Mouse (Mus musculus) megakaryocyte progenitor cell, adult 5-6 weeks (primary cell): ENCODE measurements around the gene Adam1a. TPM values are rescaled to one million over a fixed set of nuclear protein-coding genes. Genes with fewer than 3 reads are reported as not detected.
A peak's percentile ranks its signal among the peaks of the same experiment; 100 is the strongest.

Experiments used
- ATAC-seq: replicated peaks from 2 replicates; pipeline ENCODE4 v1.8.0; 2016; ENCODE audit warnings: mild to moderate bottlenecking, moderate TSS enrichment, inconsistent platforms; ENCODE audit not compliant: poor library complexity
- total RNA-seq, 2 experiments: library from RNA; stranded (forward) in 1 of 2; stranded (reverse) in 1 of 2; fragments of 157-497, 149-512 nt in 1 of 2; fragments of 200-1000 nt in 1 of 2; gene quantifications; 2 replicates each; pipeline versions ENCODE4 v1.2.3 to v1.2.4; 2015 to 2017

Adam1a gene
- total RNA-seq (2015): 1.5 and 2.0 TPM in 2 replicates
- total RNA-seq (2017): 1.2 and 2.3 TPM in 2 replicates

DNA sequence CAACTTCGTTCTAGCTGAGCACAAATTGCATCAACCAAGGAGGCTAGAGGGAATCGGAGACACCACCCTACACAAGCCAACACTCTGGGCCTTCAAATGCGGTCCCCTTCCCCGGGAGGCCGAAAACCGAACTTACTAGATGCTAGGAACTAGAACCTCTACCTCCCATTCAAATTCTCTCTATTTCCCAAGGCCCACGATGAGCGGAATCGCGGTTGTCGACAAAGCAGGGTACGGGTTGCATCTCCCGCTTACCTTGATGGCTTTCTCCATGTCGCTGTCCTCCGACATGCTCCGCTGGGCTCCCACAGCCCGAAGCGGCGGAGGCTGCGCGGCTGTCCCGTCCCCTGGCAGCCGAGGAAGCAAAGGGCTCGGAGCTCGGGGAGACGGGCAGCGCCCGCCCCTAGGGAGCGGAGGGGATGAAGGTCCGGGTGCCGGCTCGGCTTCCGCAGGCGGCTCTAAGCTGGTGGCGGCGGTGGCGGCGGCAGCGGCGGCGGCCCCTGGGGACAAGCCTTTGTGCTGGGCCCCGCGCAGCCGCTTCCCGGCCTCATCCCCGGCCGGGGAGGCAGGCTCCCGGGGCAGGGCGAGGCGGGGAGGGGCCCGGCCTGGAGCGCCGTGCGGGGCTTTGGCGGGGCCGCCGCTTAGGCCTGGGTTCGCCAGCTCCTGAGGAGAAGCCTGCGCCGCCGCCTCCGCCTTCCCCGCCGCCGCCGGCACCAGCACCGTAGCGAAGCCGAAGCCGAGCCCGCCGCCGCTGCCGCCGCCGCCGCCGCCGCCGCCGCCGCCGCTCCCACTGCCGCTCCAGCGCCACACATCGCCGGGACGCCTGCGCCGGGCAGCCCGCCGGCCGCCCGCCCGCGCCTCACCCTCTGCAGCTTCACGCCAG is at the start of gene Adam1a, which contains the start of gene Gm42878:
Adam1a (minus strand) TSS at position 573 of the 883 bp plus-strand sequence.
Gm42878 (minus strand) TSS at position 573 of the 883 bp plus-strand sequence.
- ATAC-seq: 0 out of 2 replicates have a peak, but pooled peaks have one; percentile 12

DNA sequence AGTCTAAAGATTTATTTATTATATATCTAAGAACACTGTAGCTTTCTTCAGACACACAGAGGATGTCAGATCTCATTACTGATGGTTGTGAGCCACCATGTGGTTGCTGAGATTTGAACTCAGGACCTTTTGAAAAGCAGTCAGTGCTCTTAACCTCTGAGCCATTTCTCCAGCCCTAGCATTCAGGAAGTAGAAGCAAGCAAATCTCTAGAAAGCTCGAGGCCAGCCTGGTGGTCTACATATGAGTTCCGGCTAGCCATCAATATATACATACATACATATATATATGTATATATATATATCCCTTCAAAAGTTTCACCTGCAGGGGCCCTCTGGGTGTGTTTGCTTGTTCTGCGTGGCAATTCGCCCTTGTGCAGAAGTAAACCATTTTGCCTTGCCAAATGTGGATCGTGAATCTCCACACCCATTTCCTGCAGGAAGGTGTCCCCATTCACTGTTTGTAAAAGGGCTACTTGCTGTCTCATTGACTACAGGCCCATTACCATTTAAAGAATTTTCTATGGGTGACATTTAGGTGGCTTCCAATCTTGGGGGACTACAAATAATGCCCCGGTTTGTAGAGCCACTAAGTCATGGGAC is 49.5 kb upstream of the Adam1a start:
- ATAC-seq: no peak

DNA sequence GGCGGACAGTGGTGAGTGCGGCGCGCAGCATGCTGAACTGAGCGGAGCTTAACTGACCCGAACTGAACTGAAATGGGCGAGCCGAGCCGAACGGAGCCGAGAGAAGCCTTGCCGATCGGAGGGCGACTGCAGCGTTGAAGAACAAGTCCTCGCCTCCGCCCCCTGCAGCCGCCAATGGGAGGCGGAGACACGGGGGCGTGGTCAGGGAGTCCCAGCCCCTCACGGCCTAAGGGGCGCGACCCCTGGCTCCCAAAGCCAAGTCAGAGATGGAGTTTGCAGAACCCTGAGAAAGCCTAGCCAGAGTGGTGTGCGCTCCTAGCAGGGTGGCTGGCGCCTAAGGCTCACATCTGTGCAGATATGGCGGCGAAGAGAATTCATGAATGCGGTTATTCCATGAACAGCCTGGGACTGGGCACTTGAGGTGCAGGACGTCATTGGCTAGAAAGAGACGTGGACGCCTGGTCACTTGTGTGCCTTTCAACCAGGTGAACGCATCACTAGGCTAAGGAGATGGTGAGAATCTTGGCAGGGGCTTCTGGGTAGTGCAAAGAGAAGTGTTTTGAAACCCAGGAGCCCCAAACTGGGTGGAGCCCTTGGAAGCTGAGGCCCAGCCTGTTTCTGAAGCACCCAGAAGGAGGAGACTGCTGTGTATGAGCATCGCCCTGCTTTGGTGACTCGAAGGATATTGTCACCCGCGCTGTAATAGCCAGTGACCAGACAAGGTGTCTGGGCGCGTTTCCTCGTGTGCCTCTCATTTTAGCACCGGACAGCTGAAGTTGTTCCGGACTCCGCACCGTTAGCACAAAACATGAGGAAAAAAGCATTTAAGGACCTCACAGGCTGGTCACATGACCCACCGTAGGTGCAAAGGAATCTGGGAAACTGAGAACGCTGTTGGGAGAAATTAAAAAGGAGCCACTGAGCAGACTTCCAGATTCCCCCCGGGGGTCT is 48.4 kb upstream of the Adam1a start, which contains the start of gene Aldh2:
Aldh2 (minus strand) TSS at position 374 of the 951 bp plus-strand sequence.
- ATAC-seq: peak; percentile 84

DNA sequence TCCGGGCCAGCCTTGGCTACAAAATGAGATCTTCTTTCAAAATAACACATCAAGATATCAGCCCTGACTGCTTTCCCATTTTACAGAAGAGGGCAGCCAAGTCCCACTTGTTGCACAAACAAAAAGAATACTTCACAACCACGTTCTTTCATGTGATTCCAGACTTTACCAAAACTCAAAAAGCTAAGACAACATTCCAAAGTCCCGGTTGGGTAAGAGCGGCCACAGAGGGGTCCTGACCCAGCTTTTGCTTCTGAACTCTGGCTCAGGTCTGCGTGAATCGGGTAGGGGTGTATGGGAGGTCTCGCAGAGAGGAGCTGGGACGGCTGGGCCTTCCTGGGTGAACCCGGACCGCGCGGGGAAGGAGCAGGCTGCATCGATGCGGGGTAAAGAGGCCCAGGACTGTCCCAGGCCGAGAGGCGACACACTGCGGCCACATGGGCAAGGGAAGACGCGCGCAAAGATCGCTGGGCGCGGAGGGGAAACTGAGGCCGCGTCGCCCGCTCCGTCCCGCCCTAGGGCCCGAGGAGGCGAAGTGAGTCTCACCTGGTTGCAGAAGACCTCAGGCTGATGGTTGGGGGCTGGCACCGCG is 47.6 kb upstream of the Adam1a start:
- ATAC-seq: no peak

DNA sequence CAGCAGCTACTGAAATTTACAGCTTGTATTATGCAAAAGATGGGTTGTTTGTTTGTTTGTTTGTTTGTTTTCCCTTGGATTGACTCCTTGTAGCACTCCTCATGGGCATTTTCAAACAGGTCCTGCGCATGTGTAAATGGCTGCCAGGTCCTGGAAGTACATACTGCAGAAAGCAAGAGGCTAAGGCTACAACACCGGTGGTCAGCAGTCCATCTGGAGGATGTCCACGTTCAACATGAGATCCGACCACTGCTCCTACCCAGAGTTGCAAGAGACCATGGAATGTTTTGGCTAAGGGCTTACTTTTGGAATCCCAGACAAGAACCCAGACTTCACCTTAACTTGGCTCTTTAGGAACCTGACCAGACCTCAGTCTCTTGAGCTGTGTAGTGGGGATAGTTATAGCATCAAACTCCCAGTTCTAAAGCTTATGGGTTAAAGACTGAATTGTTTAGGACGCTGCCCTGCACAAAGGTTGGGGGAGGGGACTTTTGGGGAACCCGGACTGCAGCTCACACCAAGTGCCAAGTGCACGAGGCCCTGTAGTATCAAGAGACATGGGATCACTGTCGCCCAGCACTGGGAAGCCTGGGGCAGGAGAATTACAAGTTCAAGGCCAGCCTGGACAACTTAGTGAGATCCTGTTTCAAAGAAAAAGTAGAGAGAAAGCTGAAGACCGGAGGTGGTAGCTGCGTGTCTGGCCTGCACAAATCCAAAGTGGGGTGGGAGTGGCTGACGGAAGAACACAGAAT is 47.0 kb upstream of the Adam1a start:
- ATAC-seq: no peak

DNA sequence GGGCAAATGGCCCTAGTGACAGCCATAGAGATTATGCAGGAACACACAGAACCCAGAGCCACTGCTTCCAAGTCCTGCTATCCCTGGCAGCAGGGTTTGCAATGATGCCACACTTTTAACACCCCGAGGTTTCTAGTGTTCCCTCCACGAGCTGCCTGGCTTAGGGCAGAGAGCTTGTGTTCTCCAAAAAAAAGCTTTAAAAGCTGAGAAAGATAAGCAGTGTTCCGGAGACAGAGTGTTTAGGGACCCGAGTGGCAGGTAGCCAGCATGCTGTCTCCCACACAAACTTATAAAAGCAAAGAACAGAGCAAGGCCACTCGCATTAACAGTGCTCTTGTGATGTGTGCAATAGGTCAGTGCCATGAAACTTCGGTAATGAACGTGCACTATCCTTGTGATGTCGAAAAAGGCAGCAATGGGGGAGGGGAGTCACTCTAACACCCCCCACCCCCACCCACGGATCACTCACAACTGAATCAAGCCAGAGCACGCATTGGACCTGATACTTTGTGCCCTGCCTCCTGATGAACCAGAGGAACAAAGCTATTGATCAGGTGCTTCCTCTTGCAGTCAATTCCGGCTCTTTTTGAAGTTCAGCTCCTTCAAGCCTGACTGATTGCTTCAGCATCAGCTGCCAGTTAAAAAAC is 46.3 kb upstream of the Adam1a start:
- no peak for ATAC-seq

DNA sequence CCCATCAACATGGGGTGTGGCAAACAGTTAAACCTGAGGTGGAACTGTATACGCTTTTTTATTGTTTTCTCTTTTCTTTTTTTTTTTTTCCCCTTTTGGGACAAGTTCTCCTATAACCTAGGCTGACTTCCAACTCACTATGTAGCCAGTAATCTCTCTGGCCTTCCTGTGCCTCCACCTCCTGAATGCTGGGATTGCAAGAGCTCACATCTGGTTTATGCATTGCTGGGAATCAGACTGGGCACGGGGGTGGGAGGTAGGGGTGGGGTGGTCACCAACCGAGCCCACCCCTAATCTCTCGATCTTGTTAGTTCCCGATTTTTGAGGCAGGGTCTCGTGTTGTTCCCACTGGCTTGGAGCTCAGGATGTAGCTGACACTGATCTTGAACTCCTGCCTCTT is 44.6 kb upstream of the Adam1a start:
- ATAC-seq: no peak

DNA sequence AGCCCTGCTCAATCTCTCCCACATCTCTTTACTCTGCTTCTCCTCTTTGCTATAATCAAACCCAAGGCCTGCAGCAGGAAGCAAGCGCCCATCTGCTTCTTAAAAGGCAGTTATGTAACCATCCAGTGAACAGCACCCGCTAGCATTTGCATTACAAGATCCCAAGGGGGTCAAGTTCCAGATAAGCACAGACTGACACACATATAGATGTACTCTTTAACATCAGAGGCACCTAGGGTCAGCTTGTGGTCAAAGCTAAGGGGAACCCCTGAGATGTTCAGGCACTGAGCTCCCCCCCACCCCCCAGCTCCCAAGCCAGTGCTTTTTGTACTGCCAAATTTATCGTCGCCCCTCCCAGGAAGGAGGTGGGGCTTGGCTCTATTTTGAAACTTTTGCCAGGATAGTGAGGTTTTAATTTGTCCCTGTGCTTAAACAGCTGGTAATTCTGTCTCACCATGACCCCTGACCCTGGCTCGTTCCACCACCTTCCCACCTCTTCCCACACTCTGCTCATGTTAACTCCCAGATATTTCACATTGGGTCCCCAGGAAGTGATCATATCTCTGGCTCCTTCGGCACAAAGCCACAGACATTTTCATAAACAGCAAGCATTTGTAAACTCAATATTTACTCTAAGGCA is 41.2 kb upstream of the Adam1a start:
- ATAC-seq: peak; percentile 59

DNA sequence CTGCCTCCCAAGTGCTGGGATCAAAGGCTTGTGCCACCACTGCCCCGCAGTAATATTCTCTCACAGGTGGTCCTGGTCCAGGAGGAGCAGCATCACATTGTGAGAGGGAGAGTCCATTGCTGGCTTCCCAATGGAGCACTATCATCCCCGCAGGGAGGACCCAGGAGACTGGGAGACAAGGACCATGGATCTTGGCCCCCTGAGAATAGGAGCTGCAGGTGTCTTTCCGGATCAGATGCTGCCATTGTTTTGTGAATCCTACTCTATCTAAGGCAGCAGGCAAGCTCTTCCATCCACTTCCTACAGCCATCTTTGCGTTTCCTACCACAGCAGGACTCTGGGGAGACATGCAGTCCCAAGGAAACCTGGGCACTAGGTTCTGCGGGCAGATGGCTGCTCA is 40.4 kb upstream of the Adam1a start:
- no peak for ATAC-seq

DNA sequence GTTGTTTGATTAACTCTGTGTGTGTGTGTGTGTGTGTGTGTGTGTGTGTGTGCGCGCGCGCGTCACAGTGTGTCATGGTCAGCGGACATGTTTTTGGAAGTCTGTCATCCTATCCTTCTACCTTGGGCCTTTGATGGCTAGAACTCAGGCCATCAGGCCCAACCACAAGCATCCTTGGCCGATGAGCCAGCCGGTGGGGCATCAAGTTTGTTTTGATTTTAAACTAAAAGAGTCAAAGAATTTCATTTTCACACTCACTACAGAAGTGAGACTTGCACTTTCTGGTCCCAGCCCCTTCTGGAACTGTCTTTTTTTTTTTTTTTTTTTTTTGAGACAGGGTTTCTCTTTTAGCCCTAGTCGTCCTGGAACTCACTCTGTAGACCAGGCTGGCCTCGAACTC is 39.7 kb upstream of the Adam1a start:
- no peak for ATAC-seq

DNA sequence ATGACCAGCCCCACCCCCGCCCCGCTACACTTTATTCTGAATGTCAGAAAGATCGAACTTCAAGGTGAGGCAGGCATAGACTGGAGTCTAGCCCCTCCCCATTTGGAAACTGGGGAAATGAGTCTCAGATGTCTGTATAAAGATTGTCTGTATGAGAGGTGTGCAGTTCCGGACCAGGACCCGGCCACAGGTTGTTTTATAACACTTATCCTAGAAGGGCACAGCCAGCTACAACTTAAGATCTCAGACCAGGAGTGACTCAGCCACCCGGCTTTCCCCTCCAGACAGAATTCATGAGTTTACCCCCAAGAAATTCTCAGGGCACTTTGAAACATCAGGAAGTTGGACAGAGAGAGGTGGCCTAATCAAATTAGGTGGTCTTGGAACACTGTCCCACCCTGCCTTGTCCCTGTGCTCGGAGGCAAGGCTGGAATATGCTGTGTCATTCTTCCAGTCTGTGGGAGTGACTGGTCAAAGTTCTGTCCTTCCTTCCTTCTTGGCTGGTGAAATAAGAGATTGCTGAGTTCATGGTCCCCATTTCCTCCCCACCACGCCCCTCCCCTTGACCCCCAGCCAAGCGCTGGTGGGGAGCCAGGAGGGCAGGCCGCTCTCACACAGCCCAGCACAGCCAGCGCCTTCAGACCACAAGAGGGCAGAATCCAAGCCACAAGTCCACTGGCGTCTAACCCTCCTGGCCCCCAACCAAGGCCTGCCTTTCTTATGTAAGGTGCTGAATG is 38.7 kb upstream of the Adam1a start:
- peak; percentile 85 for ATAC-seq

DNA sequence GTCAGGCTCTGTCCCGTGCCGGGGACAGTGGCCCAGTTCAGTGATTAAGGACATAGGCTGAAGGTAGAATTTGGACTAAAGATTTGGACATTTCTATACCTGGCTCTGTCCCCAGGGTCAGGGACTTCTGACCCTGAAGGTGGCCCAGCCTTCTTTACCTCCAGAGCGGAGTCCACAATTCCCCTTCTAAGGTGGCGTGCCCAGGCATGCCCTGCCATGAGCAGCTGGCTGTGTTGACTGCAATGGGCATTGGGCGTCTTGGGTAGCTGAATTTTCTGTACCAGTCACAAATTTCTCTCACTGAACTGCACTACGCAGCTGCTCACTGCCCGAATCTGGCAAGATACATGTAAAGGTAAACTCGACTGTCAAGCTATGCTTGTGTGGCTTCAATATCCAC is 36.7 kb upstream of the Adam1a start:
- ATAC-seq: no peak

DNA sequence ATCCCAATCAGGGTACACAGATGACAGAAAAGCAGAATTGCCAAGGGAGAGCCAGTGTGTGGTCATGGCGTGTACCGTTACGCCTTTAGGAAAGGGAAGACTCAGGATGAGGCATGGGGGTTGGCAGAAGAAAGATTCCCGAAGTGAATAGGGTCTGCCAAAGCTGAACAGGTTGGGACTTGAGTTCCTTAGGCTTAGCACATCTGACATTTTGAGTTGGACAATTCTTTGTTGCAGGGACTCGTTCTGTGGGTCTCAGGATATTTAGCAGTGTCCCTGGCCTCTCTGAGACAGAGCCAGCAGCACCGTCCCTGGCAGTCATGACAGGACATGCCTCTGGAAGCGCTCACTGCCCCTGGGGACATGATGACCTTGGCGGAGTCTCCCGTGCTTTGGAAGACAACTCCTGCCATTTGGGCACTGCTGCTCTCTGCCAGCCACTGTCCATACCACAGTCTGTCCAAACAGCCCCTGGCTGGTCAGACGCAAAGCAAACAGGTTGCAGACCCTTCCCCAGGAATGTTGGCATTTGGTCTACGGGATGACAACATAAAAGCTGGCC is 31.7 kb upstream of the Adam1a start:
- ATAC-seq: no peak

DNA sequence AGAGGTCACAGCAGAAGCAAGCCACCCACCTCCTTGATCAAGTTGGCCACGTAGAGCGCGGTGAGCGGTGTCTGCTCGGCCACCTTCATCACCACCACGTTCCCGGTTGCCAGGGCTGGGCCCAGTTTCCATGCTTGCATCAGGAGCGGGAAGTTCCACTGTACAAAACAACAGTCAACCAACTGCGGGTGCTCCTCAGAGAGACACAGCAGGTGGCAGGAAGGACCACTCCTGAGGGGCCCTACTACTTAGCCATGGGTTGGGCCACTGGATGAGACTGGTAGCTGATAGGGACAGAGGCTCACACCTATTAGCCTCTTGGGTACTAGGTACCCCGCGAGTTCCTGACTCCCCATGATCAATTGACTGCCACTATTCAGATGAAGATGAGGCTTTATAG is 30.6 kb upstream of the Adam1a start:
- no peak for ATAC-seq

DNA sequence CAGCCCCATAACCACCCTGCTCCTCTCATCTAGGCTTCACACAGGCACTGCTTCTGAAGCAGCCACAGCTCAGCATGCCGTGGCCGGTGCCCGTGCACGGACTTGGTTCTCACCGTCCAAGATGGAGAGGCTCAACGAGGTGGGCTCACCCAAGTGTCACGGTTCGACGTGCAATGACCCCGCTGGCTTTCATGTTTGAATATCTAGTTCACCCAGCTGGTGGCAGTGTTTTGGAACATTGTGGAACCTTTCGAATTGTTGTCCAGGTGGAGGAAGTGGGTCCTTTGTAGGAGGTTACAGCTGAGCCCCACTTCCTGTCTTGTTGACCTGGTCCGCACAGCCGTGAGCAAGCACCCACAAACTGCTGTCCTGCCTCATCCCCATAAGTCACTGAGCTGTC is 28.9 kb upstream of the Adam1a start:
- no peak for ATAC-seq

DNA sequence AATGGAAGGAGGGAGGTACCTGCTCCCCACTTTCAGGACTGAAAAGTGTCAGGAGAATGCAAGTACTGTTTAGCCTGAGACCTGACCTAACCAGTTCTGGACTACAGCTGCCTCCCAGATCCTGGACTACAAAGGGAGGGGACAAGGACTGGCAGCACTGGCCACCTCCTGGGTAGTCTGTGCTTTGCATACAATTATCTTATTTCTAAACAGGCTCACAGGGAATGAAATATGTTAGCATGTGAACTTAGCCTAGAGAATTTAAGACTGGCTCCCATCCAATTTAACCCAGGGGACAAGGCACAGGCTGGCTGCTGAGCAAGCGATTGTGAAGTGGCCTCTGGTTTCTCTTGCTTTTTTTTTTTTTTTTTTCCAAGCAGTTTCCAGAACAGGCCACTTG is 25.5 kb upstream of the Adam1a start:
- ATAC-seq: no peak

DNA sequence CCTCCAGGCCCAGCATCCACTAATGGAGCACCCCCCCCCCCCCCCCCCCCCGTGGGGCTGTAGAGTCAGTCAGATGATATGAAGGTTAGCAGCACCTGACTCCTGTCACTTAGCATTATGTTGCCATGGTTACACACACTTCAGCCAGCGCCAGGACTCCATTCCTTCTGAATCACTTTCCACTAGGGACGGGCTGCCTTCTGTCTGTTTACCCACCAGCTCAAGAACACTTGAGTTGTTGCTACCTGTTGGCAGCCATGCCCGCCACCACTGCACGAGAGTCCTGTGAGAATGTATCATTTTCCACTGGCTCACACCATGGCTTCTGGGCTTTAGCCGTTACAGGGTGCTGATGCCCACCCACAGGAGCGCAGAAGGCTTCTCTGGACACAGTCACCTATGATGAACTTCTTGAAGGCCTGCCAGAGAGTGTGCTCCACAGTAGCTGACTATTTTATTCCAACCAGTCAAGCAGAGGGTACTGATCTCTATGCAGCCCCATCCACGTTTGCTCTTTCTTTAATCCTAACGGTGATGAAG is 24.7 kb upstream of the Adam1a start:
- no peak for ATAC-seq
